Mouse (Mus musculus): Measurements from ENCODE around the gene Filip1l. TPM values are rescaled to one million over a fixed set of nuclear protein-coding genes. Genes with fewer than 3 reads are reported as not detected.

Filip1l gene
- polyA plus RNA-seq, 1 experiment = 3.2 TPM

- 64% methylated on average over 10 of the region's 10 CpGs for WGBS
- Histone ChIP-seq H3K27me3 (ENCODE audit: control insufficient read depth, insufficient read depth, low read length) (no peaks in the 10 kb centered on the region), H3K27ac (ENCODE audit: insufficient read depth, low read depth, low read length) (no peak overlapping the region), H3K4me1 (ENCODE audit: control insufficient read depth, insufficient read depth, insufficient read length, low read length) (no peaks in the 10 kb centered on the region), H3K36me3 (ENCODE audit: control insufficient read depth, insufficient read depth, low read length) (no peaks in the 10 kb centered on the region), H3K4me3 (ENCODE audit: low read depth, low read length) (no peak overlapping the region)
- TF ChIP-seq CTCF (IDR thresholded peaks at IDR 0.05; ENCODE audit: extremely low read depth, insufficient read length, insufficient replicate concordance, low read depth, low read length) (no peak), POLR2A (IDR thresholded peaks at IDR 0.05; ENCODE audit: low read depth, low read length) (no peak)
These were observed 92.5 kb downstream of the Filip1l start for GRCm38 (mm10) chr16:57445096-57446094.

DNA sequence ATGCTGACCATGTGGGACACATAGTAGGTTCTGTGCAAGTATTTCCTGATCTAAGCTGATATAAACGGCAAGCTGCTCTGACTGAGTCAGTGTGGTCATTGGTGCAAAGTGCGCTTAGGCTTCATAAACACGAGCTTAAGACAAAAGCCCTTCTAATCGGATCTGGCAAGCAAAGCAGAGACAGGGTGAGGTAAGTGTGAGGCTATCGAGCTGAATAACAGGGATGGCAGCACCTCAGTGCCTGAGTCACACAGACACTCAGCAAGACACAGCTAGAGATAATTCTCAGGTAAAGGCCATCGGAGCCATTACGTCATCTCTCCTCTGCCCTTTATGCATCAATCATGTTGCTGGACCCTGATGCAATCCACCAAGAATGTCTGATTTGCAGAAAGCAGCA, 100.1 kb downstream of the Filip1l start:
- H3K36me3 ChIP-seq (ENCODE audit: control insufficient read depth, insufficient read depth, low read length) = no peaks in the 10 kb centered on the region
- WGBS = 19% methylated on average over 7 of the region's 7 CpGs
- no peaks in the 10 kb centered on the region for H3K27me3 ChIP-seq (ENCODE audit: control insufficient read depth, insufficient read depth, low read length)
- no peak overlapping the region for H3K27ac ChIP-seq (ENCODE audit: insufficient read depth, low read depth, low read length)
- no peak overlapping the region for H3K4me3 ChIP-seq (ENCODE audit: low read depth, low read length)
- TF ChIP-seq CTCF (IDR thresholded peaks at IDR 0.05; ENCODE audit: extremely low read depth, insufficient read length, insufficient replicate concordance, low read depth, low read length) = no peak
- no peak for TF ChIP-seq POLR2A (IDR thresholded peaks at IDR 0.05; ENCODE audit: low read depth, low read length)
- peaks cover 10% of the 10 kb centered on the region; the same call in 1 of the 2 replicates for H3K4me1 ChIP-seq (ENCODE audit: control insufficient read depth, insufficient read depth, insufficient read length, low read length)

- no peak overlapping the region for H3K4me3 ChIP-seq (ENCODE audit: low read depth, low read length)
- no peaks in the 10 kb centered on the region for H3K36me3 ChIP-seq (ENCODE audit: control insufficient read depth, insufficient read depth, low read length)
- TF ChIP-seq CTCF (IDR thresholded peaks at IDR 0.05; ENCODE audit: extremely low read depth, insufficient read length, insufficient replicate concordance, low read depth, low read length) (no peak), POLR2A (IDR thresholded peaks at IDR 0.05; ENCODE audit: low read depth, low read length) (no peak)
- no peak overlapping the region for H3K27ac ChIP-seq (ENCODE audit: insufficient read depth, low read depth, low read length)
- 66% methylated on average over 8 of the region's 8 CpGs for WGBS
- no peaks in the 10 kb centered on the region for H3K27me3 ChIP-seq (ENCODE audit: control insufficient read depth, insufficient read depth, low read length)
- H3K4me1 ChIP-seq (ENCODE audit: control insufficient read depth, insufficient read depth, insufficient read length, low read length) = peaks cover 10% of the 10 kb centered on the region; the same call in 1 of the 2 replicates
These were observed 101.3 kb downstream of the Filip1l start for GRCm38 (mm10) chr16:57454106-57454763.

GRCm38 (mm10) chr16:57455573-57455972, 102.7 kb downstream of the Filip1l start:
- Histone ChIP-seq H3K36me3 (ENCODE audit: control insufficient read depth, insufficient read depth, low read length) (no peaks in the 10 kb centered on the region), H3K27ac (ENCODE audit: insufficient read depth, low read depth, low read length) (no peak overlapping the region), H3K4me3 (ENCODE audit: low read depth, low read length) (no peak overlapping the region), H3K4me1 (ENCODE audit: control insufficient read depth, insufficient read depth, insufficient read length, low read length) (peaks cover 10% of the 10 kb centered on the region; the same call in 1 of the 2 replicates), H3K27me3 (ENCODE audit: control insufficient read depth, insufficient read depth, low read length) (no peaks in the 10 kb centered on the region)
- WGBS = 67% methylated on average over 3 of the region's 3 CpGs
- no peak for TF ChIP-seq POLR2A (IDR thresholded peaks at IDR 0.05; ENCODE audit: low read depth, low read length)
- no peak for TF ChIP-seq CTCF (IDR thresholded peaks at IDR 0.05; ENCODE audit: extremely low read depth, insufficient read length, insufficient replicate concordance, low read depth, low read length)

DNA sequence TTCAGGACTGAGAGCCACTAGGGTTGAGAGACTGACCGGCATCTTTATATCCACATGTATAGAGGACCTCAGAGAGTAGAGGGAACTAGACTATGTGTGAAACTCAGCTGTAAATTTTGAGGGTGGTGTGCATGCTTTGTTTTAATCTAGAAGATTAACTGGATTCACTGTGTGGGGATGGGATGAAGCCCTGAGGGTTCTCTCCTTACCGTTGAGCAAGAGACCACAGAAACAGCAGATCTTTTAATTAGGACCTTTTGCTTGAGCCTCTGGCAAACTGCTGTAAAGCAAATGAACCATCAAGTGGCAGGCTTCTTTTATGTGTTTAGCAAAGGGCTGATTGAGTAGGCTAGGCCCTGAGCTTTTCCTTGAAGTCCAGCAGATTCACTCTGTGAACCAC, 103.1 kb downstream of the Filip1l start:
- Histone ChIP-seq H3K4me3 (ENCODE audit: low read depth, low read length) (no peak overlapping the region), H3K4me1 (ENCODE audit: control insufficient read depth, insufficient read depth, insufficient read length, low read length) (peaks cover 10% of the 10 kb centered on the region; the same call in 1 of the 2 replicates), H3K27me3 (ENCODE audit: control insufficient read depth, insufficient read depth, low read length) (no peaks in the 10 kb centered on the region), H3K27ac (ENCODE audit: insufficient read depth, low read depth, low read length) (no peak overlapping the region), H3K36me3 (ENCODE audit: control insufficient read depth, insufficient read depth, low read length) (no peaks in the 10 kb centered on the region)
- WGBS = 85% methylated on average over 2 of the region's 2 CpGs
- TF ChIP-seq CTCF (IDR thresholded peaks at IDR 0.05; ENCODE audit: extremely low read depth, insufficient read length, insufficient replicate concordance, low read depth, low read length) (no peak), POLR2A (IDR thresholded peaks at IDR 0.05; ENCODE audit: low read depth, low read length) (no peak)

DNA sequence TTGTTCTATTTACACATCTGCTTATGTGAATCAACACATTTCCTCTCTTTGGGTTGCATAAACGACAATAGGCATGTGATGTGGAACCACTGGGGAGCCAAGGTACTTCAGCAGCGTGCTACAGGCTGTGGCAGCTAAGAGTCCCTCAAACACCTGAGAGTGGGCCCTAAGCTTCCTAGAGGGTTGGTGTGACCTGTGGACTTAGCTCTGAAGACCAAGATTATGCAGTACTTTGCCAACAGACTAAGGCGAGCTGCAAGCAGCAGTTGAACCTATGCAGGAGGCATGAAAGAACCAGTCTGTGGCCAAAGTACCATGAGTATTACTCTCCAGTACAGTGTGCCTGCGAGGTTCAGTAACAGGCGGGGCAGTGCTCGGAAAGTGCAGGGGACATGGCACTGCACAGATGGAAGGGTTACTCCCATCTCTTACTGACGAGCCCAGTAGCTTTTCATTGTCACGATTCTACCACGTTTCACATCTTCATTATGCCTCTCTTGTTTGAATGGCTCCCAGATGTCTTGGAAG, 112.6 kb downstream of the Filip1l start:
- no peak overlapping the region for H3K27ac ChIP-seq (ENCODE audit: insufficient read depth, low read depth, low read length)
- no peaks in the 10 kb centered on the region for H3K27me3 ChIP-seq (ENCODE audit: control insufficient read depth, insufficient read depth, low read length)
- WGBS = 43% methylated on average over 9 of the region's 9 CpGs
- TF ChIP-seq POLR2A (IDR thresholded peaks at IDR 0.05; ENCODE audit: low read depth, low read length) = no peak
- no peak for TF ChIP-seq CTCF (IDR thresholded peaks at IDR 0.05; ENCODE audit: extremely low read depth, insufficient read length, insufficient replicate concordance, low read depth, low read length)
- H3K4me1 ChIP-seq (ENCODE audit: control insufficient read depth, insufficient read depth, insufficient read length, low read length) = no peaks in the 10 kb centered on the region; the same call in 1 of the 2 replicates
- H3K4me3 ChIP-seq (ENCODE audit: low read depth, low read length) = no peak overlapping the region
- H3K36me3 ChIP-seq (ENCODE audit: control insufficient read depth, insufficient read depth, low read length) = no peaks in the 10 kb centered on the region
